Mouse (Mus musculus) telencephalon, adult 2 months (tissue): ENCODE results near the gene Vps53.
"Not testable (repeated sequence)": the region's sequence is repeated elsewhere in the genome, so short reads cannot be mapped to it uniquely, and the experiment has no call there.

Source experiments
- DNase-seq: peaks from one replicate; pipeline ENCODE4 v3.0.0-alpha.2; 2011; ENCODE audit warnings: low read depth, low spot score

Vps53 gene

DNA sequence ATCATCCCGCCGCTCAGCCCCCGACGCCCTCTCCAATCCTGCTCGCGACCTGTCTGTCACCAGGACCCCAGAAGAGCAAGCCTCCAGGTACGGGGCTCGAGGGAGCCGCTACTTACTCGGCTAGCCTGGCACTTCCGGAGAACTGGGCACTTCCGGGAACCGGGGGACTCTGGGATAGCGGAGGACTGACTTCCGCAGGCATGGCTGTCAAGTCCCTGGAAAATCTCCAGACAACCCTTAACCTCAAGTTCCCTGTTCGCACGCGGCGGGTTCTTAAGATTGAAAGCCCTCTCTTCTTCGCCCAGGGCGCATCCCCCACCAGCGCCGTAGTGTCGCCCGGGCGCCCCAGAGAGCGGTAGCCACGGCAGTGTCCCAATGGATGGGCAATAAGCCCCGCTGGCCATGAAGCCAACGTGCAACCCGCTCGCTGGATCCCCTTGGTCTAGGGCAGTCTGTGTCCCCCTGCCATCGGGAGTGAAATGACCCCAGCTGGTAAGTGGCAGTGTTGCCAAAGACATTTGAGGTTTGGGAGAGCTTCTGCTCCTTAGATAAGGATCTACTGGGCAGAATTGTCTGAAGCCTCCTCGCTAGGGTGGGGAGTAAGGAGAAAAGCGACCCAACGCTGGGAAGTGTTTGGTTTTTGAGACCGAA, at the start of gene Vps53, which contains the start of gene Fam57a:
Vps53 (minus strand) TSS at position 153 of the 651 bp plus-strand sequence.
Fam57a (plus strand) TSS at position 177 of the 651 bp plus-strand sequence.
- DNase-seq = peak; percentile 91

GRCm38 (mm10) chr11:76225051-76225450, 45.6 kb upstream of the Vps53 start:
- no peak for DNase-seq

GRCm38 (mm10) chr11:76224631-76225030, 45.2 kb upstream of the Vps53 start:
- DNase-seq = no peak

DNA sequence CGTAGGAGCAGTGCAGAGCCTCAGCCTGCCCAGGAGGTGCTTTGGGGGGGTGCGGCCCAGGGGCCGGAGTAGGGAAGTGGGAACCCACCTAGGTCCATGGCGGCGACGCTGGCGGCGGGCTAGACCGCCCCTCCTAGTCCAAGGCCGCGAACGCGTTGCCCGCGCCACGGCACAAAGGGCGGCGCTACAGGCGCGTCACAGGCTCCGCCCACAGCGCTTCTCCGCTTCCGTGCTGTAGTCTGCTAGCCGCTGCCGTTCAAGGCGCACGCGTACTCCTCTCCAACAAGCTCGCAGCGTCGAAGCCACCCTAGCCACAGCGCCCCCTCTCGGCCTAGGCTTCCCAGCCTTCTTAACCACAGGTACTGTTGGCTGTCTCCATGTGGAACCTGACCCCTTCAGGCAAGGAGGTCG, 37.9 kb upstream of the Vps53 start, which contains the start of the genes Dbil5 and Gemin4:
Dbil5 (plus strand) TSS at position 219 of the 411 bp plus-strand sequence.
Gemin4 (minus strand) TSS at position 275 of the 411 bp plus-strand sequence.
- DNase-seq = peak; percentile 96

DNA sequence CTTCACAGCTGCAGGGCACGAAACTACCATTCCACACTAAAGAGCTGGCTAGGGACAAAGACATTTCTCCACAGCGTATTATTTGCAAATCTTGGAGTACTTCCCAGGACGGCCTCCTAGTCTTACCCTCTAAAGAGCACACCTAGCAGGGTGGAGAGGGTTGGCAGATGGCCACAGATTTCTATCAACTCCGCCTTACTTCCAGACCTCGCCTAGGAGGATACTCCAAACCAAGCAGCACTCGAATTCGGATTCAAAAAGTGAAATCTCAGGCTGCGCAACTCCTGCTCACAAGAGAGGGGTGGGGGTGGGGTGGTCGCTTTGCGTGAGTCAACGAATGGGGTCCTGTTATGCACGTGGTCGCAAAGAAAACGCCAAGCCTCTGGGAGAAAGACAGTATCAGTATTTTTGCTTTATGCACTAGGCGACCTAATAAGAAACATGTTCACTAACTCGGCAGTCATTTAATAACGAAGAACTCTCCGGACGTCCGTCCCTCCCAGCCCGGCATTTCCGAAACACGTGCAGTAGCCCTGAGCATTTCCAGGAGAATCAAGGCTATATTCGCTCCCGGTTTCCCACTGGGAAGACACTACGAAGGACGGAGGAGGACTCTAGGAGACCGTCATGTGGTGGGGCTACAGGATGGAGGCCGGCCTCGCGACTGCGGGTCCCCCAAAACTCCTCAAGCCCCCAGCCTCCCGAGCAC, 37.4 kb upstream of the Vps53 start:
- DNase-seq = no peak

- DNase-seq = no peak
Observed at GRCm38 (mm10) chr11:76216049-76216540, 36.6 kb upstream of the Vps53 start.

GRCm38 (mm10) chr11:76215011-76215410, 35.6 kb upstream of the Vps53 start:
- no peak for DNase-seq

DNA sequence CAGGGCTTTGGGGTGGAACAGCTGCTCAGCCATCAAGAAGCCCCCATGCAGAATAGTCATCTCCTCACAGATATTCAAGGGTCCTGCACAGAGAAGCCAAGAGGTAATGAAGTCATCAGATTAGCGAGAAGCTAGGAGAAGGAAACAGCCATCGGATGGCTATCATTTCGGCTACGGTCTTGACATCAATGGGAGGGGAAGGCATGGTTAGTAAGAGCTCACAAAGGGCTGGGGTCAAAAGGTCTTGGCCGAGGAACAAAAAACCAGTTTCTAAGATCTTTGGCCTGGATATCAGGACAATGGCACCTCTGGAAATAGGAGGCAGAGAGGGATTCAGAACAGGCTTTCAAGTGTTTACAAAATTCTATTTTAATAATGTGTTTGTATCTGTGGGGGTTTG, 34.4 kb upstream of the Vps53 start:
- no peak for DNase-seq

DNA sequence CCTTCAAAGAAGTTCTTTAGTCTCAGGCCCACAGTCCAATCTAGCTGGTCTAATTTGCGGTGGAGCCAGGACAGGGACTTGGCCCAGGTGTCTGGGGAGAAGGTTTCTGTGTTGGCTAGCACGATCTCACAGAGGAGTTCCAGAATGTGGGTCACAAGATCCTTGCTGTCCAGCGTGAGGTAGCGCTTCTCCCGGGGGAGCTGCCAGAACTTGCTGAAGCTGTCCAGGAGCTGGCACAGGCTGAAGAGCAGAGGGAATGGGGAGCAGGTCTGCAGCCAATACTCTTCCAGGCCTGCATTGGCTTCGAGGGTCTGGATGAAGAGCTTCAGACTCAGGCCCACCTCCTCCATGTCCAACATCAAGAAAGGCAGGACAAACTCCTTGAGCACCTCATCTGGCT, 32.1 kb upstream of the Vps53 start:
- DNase-seq = not testable (repeated sequence)

DNA sequence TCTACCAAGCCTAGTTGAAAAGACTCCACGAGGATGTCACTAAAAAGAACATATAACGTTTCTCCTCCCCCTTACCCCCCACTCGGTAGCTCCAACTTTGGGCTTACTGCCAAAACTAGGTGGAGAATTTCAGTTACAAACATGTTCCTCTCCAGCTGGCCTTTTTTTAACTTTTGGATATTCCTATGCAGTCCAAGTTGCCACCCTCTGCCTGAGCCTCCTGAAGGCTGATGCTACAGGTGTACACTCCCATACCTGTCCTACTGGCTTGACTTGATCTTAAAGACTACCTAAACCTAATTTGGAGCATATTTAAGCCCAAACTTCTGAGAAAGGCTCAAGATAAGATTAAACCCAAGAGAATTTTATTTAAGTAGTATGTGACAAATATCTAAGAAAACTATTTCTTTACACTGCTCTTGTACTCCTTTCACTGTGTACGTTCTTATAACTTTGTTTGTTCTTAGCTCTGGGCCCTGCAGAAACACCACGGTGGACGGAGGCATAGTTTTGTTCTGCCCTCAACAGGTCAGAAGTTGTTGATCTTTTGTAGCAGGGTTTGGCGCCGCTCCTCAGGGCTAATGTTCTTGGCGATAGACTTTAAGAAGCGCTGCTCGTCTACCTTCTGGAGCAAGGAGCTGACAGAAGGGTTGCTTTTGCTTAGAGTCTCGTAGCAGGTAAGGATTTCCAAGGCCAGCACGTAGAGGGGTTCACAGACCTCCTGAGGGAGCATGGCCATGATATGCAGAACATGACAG, 31.0 kb upstream of the Vps53 start:
- no peak for DNase-seq

DNA sequence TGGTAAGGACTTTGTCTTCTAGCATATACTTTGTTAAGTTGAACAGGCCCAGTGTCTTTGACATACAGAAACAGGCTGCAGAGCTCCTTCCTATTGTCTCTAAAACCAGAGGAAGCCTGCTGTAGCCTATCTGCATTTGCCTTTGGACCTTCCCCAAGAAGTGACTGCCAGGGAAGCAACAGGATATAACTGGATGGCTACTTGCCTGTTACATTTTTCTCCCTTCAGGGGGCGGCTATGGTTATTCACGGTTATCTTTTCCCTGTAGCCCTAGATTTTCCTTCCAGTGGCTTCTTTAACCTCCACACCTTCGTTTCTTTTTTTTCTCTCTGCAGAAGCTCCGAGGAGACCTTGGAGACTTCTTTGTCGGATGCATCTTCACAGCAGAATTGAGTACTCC, 27.3 kb upstream of the Vps53 start:
- DNase-seq = no peak

DNA sequence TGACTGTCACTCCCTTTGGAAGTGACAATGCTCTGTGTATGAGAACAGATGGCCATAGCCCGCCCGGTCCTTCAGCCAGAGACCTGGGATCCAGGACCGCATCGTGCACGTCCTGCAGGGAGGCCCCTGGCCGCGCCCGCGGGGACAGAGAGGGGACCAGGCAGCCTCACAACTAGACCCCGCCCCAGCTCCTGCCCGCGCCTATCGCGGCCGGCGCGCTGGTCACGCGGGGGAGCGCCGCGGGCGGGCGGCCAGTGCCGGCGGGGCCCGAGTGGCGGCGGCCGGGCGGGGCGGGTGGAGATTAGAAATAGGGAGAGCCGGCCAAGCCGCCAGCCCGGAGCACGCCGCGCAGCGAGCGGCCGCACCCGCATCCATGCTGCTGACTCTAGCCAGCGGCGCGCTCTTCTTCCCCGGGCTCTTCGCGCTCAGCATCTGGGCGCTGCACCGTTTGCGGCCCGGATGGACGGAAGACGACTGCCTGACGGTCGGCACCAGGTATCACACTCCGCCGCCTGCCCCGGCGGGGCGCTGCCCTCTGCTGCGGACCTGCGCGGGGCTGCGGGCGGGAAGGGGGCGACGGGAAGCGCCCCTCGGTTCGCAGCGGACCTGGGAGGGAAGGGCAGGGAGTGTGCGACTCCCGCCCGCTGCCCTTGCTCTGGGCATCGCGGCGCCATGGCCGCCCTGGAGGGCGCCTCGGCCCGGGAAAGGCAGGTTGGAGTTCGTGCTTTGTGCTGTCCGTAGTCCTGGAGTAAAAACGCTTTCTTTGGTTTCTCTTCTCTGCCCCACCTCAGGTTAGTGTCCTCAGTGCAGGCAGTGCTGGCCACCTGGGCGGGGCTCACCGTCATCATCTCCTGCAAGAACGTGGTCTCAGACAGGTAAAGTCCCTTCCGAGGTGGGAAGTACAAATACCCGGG, 22.6 kb upstream of the Vps53 start:
- DNase-seq = no peak

GRCm38 (mm10) chr11:76196977-76197469, 17.6 kb upstream of the Vps53 start:
- DNase-seq = no peak

DNA sequence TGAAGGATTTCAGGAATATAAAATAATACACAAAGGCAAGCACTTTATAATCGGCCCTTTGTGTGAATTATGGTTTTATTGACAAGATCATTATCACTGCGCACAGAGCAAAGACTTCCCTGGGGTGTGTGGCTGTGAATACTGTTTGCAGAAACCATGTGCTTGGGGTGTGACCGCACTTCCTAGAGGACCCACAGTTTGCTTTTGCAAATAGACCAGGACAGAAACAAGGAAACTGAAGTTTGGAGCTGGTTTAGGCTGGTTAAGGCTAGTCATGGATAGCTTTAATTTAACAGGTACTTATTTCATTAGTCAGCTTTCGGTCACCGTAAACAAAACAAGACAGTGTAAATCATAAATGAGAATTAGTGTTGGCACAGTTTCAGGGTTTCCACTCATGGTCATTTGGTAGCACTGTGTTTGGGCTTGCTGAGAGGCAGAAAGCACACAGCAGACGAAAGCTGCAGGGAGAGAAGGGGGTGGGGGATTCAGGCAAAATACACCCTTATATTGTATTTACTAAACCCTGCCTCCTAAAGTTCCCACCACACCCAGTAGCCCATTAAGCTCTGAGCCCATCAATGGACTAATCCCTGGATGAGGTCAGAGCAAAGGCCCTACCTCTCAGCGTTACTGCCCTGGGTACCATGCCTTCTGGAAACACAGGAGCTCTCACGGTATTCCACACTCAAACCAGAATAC, 17.0 kb upstream of the Vps53 start:
- DNase-seq = no peak

DNA sequence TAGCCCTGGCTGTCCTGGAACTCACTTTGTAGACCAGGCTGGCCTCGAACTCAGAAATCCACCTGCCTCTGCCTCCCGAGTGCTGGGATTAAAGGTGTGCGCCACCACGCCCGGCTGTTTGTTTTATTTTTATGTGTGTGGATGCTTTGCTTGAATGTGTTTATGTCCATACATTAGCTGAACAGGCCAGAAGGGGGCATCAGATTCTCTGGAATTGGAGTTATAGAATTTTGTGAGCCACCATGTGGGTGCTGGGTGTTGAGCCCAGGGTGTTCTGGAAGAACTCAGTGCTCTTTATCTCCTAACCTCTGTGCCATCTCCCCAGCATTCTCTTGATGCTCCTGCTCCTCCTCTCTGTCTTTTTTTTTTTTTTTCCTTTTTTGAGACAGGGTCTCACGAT, 7.5 kb upstream of the Vps53 start:
- DNase-seq = no peak

DNA sequence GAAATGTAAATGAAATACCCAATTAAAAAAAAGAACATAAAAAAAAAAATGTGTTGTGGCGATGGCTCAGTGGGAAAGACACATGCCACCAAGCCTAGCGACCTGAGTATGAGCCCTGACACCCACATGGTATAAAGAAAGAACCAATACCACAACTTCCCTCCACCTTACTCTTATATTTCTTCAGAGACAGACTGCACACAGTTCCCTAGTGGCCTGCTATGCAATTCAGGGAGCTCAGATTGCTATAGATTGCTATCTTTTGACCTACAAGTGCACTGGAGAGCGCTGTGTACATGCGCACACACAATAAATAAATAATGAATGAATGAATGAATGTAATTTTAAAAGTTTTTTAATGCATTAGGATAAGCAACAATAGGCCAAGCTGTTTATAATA, 4.3 kb upstream of the Vps53 start:
- no peak for DNase-seq

DNA sequence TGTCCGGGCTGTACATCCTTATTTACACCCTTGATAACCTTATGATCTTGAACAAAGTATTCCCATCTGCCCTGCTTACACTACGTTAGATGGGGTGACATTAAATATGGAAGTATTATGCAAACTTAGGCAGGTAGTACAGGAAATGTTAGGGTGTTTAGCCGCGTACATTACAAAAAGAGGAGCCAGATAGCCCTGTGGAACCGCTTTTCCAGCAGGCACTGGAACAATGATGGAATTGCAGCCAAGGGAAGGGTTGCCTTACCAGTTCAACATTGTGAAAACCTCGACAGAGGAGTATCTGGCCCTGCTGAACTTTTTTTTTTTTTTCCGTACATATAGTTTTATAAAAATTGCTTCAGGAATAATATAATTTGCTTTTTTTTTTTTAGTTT, 696 bp upstream of the Vps53 start:
- DNase-seq = no peak

- DNase-seq = peak; percentile 79
Observed at GRCm38 (mm10) chr11:76178726-76179494, 537 bp downstream of the Vps53 start.

- no peak for DNase-seq
Observed at GRCm38 (mm10) chr11:76170207-76170606, 9.2 kb downstream of the Vps53 start.

- DNase-seq = no peak
Observed at GRCm38 (mm10) chr11:76168976-76169375, 10.5 kb downstream of the Vps53 start.
